Mouse (Mus musculus): ENCODE data around the gene Crebrf. TPM values are rescaled to one million over a fixed set of nuclear protein-coding genes. Genes with fewer than 3 reads are reported as not detected.

Gene Crebrf
- polyA plus RNA-seq, 1 experiment from 2014 or later, result 6.5 TPM

DNA sequence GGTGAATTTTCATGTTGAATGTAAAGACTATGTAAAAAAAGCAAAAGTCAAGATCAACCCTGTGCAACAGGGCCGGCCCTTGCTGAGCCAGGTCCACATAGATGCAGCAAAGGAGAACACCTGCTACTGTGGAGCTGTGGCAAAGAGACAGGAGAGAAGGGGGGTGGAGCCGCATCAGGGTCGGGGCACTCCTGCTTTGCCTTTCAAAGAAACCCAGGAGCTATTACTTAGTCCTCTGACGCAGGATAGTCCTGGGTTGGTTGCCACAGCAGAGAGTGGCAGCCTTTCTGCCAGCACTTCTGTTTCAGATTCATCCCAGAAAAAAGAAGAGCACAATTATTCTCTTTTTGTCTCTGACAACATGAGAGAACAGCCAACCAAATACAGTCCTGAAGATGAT is 27.1 kb downstream of the Crebrf start:
- H3K27me3 ChIP-seq, result no peaks in the 10 kb centered on the region
- WGBS, result 66% methylated on average over 4 of the region's 4 CpGs
- no peaks in the 10 kb centered on the region for H3K4me1 ChIP-seq (replicated peaks)
- H3K4me2 ChIP-seq, result no peak overlapping the region
- no peak overlapping the region for H3K27ac ChIP-seq
- no peaks in the 10 kb centered on the region for H3K9me3 ChIP-seq (replicated peaks)
- peaks cover 5% of the 10 kb centered on the region; the same call in 1 of the 2 replicates for H3K36me3 ChIP-seq
- no peak overlapping the region for H3K9ac ChIP-seq
- H3K4me3 ChIP-seq, result no peak overlapping the region
- no peak for ATAC-seq (replicated peaks; ENCODE audit: insufficient number of reproducible peaks, insufficient read depth, low FRiP score, low read depth)

DNA sequence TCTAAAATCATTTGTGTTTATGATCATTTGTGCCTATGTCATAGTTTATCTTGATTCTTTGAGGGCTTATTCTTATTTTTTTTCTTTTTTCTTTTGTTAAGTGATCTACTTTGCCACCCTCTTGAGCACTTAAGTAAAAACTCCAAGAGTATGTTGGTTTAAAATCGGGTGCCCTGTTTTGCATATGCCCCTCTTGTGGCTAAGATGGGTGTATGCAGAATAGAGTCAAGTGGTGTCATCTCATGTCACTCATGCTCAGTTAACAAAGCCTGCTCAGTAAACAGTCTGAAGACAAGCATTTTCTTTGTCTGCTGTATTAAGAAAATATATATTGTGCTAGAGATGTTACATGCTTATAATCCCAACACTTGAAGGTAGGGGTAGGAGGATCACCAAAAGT is 27.8 kb downstream of the Crebrf start:
- Histone ChIP-seq H3K9me3 (replicated peaks) (no peaks in the 10 kb centered on the region), H3K4me3 (no peak overlapping the region), H3K27ac (no peak overlapping the region), H3K27me3 (no peaks in the 10 kb centered on the region), H3K4me2 (no peak overlapping the region), H3K36me3 (peaks cover 5% of the 10 kb centered on the region; the same call in 1 of the 2 replicates), H3K9ac (no peak overlapping the region), H3K4me1 (replicated peaks) (no peaks in the 10 kb centered on the region)
- ATAC-seq (replicated peaks; ENCODE audit: insufficient number of reproducible peaks, insufficient read depth, low FRiP score, low read depth), result no peak
- WGBS, result 41% methylated on average over 1 of the region's 1 CpGs

DNA sequence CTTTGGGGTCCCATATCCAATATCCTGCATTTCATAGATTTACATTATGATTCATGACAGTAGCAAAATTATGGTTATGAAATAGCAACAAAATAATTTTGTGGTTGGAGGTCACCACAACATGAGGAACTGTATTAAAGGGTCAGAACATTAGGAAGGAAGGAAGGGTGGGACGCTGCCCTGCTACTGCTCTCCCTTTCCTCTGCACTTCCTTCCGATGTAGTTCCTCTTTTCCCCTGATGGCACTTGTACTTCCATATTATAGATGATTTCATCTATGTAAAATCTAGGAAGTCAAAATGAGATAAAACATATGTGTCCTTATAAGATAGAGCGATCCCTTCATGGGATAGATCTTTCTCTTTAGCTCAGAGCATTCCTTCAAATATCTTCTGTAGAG is 34.5 kb downstream of the Crebrf start:
- Histone ChIP-seq H3K9me3 (replicated peaks) (no peaks in the 10 kb centered on the region), H3K27me3 (no peaks in the 10 kb centered on the region), H3K27ac (no peak overlapping the region), H3K4me1 (replicated peaks) (no peaks in the 10 kb centered on the region), H3K4me3 (no peak overlapping the region), H3K36me3 (no peaks in the 10 kb centered on the region; the same call in 1 of the 2 replicates), H3K9ac (no peak overlapping the region), H3K4me2 (no peak overlapping the region)
- ATAC-seq (replicated peaks; ENCODE audit: insufficient number of reproducible peaks, insufficient read depth, low FRiP score, low read depth), result no peak
- WGBS, result 83% methylated on average over 3 of the region's 3 CpGs

DNA sequence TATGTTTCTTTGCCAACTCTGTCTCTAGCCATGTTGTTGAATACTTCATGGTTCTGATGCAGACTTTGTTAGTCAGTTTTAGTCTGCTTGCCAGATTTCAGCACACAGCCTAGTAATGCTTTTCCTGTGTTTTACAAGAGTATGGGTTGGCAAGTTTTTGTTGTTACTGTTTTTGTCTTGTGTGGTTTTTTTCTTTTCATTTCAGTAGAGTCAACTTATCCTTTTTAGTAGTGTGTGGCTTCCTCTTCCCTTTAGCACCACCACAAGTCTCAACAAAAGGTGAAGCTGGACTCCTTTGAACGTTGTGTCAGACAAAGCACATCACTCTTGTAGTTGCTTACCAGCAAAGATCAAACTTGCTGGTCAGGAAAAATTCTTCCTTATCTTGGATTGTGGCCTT is 36.8 kb downstream of the Crebrf start:
- WGBS, result 61% methylated on average over 1 of the region's 1 CpGs

DNA sequence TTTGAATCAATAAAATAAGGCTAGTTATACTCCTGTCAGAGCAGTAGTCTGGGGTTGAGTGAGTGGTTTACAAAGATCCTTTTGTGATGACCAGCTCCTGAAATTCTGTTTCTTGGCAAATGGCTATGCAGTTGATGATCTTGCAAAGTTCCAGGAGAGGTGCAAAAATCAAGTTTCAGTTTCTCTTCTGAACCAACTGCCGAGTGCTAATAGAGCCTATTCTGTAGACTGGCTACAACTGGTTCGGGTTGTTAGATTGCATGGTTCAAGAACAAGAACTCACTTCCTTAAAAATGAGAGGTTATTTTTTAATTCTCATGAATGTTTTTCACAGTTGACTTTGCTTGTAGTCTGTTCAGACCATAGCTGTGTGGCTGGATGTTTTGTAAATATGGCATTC is 38.0 kb downstream of the Crebrf start:
- Histone ChIP-seq H3K4me1 (replicated peaks) (no peaks in the 10 kb centered on the region), H3K4me2 (no peak overlapping the region), H3K36me3 (0 out of 2 replicates have a peak, but pooled peaks cover 4% of the 10 kb centered on the region), H3K9ac (no peak overlapping the region), H3K9me3 (replicated peaks) (no peaks in the 10 kb centered on the region), H3K27ac (no peak overlapping the region), H3K27me3 (no peaks in the 10 kb centered on the region), H3K4me3 (no peak overlapping the region)
- no peak for ATAC-seq (replicated peaks; ENCODE audit: insufficient number of reproducible peaks, insufficient read depth, low FRiP score, low read depth)
- 75% methylated on average over 2 of the region's 2 CpGs for WGBS

More for the DNA sequence above, 36.8 kb downstream of the Crebrf start:
- no peak overlapping the region for H3K4me3 ChIP-seq
- H3K9me3 ChIP-seq (replicated peaks), result no peaks in the 10 kb centered on the region
- H3K27ac ChIP-seq, result no peak overlapping the region
- no peak for ATAC-seq (replicated peaks; ENCODE audit: insufficient number of reproducible peaks, insufficient read depth, low FRiP score, low read depth)
- H3K27me3 ChIP-seq, result no peaks in the 10 kb centered on the region
- no peak overlapping the region for H3K4me2 ChIP-seq
- H3K9ac ChIP-seq, result no peak overlapping the region
- no peaks in the 10 kb centered on the region for H3K36me3 ChIP-seq
- no peaks in the 10 kb centered on the region for H3K4me1 ChIP-seq (replicated peaks)

DNA sequence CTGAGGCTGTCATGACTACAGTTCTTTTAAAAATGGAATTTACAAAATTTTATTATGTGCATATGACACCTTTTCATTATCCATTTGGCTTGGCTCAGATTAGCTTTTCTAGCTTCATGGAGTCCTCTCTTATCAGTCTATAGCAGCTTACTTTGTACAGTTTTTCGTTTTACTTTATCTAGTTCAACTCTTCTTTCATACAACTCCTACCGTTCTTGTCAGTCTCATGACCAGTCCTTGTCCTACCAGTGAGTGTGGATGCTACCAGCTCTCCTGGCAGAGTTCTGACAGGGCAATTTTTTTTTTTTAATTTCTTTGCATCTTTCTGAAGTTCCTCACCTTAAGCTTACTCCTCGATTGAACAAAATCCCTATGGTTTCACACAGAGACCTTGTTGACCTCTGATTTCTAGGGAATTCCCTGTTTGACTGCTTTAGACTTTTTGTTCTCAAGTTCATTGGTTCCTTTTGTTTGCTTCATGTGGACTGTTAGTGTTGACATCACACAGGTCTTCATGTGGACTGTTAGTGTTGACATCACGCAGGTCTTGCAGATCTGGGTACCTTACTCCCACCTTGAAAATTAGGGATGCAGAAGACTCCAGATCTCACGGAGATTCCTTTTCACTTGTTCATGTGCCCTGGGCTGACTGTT is 51.8 kb downstream of the Crebrf start:
- peaks cover 15% of the 10 kb centered on the region; the same call in 1 of the 2 replicates for H3K36me3 ChIP-seq
- no peak overlapping the region for H3K27ac ChIP-seq
- 79% methylated on average over 5 of the region's 5 CpGs for WGBS
- H3K9me3 ChIP-seq (replicated peaks), result no peaks in the 10 kb centered on the region
- no peak overlapping the region for H3K4me2 ChIP-seq
- no peaks in the 10 kb centered on the region for H3K4me1 ChIP-seq (replicated peaks)
- no peak overlapping the region for H3K9ac ChIP-seq
- no peak overlapping the region for H3K4me3 ChIP-seq
- H3K27me3 ChIP-seq, result no peaks in the 10 kb centered on the region
- ATAC-seq (replicated peaks; ENCODE audit: insufficient number of reproducible peaks, insufficient read depth, low FRiP score, low read depth), result no peak

DNA sequence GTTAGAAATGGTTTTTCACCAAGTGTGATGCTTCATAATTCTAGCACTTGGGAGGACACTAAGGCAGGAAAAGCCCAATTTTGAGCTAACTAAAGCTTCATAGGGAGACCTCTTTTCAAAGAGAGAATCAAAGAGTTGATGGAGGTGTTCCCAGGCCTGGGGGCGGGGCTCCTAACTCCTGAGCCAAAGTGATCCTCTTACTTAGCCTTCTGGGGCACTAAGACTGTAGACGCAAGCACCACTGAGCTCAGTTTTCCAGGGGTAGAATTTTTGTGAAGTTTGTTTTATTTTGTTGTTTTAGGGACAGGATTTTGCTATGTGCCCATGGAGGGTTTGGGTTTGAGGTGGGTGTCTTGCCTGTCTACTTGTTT is 52.3 kb downstream of the Crebrf start:
- no peaks in the 10 kb centered on the region for H3K4me1 ChIP-seq (replicated peaks)
- ATAC-seq (replicated peaks; ENCODE audit: insufficient number of reproducible peaks, insufficient read depth, low FRiP score, low read depth), result no peak
- H3K27ac ChIP-seq, result no peak overlapping the region
- H3K4me3 ChIP-seq, result no peak overlapping the region
- H3K9me3 ChIP-seq (replicated peaks), result no peaks in the 10 kb centered on the region
- H3K4me2 ChIP-seq, result no peak overlapping the region
- 78% methylated on average over 2 of the region's 2 CpGs for WGBS
- peaks cover 12% of the 10 kb centered on the region; the same call in 1 of the 2 replicates for H3K36me3 ChIP-seq
- H3K9ac ChIP-seq, result no peak overlapping the region
- H3K27me3 ChIP-seq, result no peaks in the 10 kb centered on the region

DNA sequence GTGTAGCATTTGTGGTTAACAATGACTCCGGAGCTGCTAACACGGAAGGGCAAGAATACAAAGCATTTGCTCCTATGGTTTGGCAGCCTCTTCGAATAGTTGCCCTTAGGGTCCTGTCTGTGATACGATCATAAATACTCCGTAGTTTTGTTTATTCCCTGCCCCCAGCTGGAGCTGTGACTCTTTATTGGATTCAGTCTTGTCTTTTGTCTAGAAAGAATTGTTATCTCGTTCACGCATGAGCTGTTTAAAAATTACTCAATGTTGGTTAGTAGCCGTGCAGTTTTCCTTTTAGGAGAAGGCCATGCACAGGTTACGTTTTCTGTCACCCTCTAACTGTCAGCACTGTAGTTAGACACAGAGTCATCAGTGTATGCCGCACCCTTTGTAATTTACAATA is 60.8 kb downstream of the Crebrf start:
- WGBS, result 66% methylated on average over 10 of the region's 10 CpGs

DNA sequence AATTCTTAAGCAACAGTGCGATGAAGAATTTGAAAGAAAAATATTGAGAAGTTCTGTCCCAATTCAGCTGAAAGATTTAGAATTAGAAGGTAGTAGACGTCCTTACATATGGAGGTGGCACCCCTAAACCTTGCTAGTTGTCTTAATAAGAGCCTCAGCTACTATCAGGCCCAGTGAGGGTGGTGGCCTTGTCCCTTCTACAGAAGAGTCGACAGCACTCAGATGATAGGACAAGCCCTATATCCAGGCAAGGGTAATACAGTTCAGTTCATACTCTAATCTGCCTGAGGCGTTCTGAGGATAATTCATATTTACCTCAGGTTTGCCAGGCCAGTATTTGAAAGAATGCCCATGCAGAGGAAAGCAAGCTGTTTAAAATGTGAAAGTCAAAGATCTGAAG is 62.6 kb downstream of the Crebrf start:
- Histone ChIP-seq H3K4me1 (replicated peaks) (peaks cover 4% of the 10 kb centered on the region), H3K4me3 (no peak overlapping the region), H3K9me3 (replicated peaks) (no peaks in the 10 kb centered on the region), H3K4me2 (no peak overlapping the region), H3K27me3 (no peaks in the 10 kb centered on the region), H3K36me3 (0 out of 2 replicates have a peak, but pooled peaks cover under 1% of the 10 kb centered on the region), H3K27ac (no peak overlapping the region), H3K9ac (no peak overlapping the region)
- ATAC-seq (replicated peaks; ENCODE audit: insufficient number of reproducible peaks, insufficient read depth, low FRiP score, low read depth), result no peak
- 73% methylated on average over 4 of the region's 4 CpGs for WGBS

More for the DNA sequence above, 60.8 kb downstream of the Crebrf start:
- Histone ChIP-seq H3K4me1 (replicated peaks) (no peaks in the 10 kb centered on the region), H3K9ac (no peak overlapping the region), H3K27me3 (no peaks in the 10 kb centered on the region), H3K27ac (no peak overlapping the region), H3K36me3 (no peaks in the 10 kb centered on the region), H3K4me2 (no peak overlapping the region), H3K9me3 (replicated peaks) (no peaks in the 10 kb centered on the region), H3K4me3 (no peak overlapping the region)
- ATAC-seq (replicated peaks; ENCODE audit: insufficient number of reproducible peaks, insufficient read depth, low FRiP score, low read depth), result no peak

DNA sequence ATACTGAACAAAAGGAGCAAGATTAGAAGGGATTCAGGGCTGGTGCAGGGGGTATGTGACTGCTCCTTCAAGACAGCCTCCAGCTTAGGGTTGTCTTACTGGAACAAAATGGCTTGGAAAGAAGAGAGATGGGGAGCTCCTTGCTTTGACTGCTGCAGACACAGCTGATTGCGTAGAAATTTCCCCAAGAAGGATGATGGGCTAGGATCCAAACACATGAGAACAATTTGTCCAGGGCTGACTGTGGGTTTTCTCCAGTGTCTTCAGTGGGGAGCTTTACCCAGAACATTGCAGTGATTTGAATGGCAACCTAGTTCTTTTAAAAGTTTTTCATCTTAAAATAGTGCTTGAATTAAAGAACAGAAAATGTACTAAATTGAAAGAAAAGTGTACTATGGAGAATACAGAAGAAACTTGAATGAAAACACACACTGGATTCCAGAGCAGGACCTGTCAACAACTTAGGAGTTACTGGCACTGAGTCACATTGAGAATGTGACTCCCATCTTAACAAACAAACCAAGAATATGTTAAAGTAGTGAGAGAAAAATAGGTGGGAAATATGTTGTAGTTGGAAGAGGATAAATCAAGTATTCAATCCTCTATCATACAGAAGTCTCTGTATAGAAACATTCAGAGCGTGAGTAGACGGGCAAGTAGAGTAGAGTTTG is 63.1 kb downstream of the Crebrf start:
- Histone ChIP-seq H3K9me3 (replicated peaks) (no peaks in the 10 kb centered on the region), H3K27ac (no peak overlapping the region), H3K9ac (no peak overlapping the region), H3K27me3 (no peaks in the 10 kb centered on the region), H3K36me3 (peaks cover 6% of the 10 kb centered on the region; the same call in 1 of the 2 replicates), H3K4me3 (no peak overlapping the region), H3K4me2 (no peak overlapping the region), H3K4me1 (replicated peaks) (peaks cover 4% of the 10 kb centered on the region)
- WGBS, result 77% methylated on average over 3 of the region's 3 CpGs
- no peak for ATAC-seq (replicated peaks; ENCODE audit: insufficient number of reproducible peaks, insufficient read depth, low FRiP score, low read depth)

DNA sequence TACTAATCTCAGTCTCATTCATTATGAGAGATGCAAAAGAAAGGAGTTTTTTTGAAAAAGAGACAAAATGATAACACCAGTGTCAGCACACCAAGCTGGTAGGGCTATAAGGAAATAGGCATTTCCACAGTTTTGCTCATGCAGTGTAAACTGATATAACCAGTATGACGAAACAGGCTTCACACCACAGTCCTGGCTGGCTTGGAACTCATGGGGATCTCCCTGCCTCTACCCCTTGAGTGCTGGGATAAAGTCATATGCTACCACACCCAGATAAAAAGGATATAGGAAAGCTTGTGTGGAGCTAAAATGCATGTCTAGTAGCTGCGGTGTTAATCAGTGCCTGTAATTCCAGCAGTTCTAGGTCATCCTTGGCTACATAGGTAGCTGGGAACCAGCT is 64.0 kb downstream of the Crebrf start:
- Histone ChIP-seq H3K36me3 (peaks cover 15% of the 10 kb centered on the region), H3K4me2 (no peak overlapping the region), H3K27ac (no peak overlapping the region), H3K9me3 (replicated peaks) (no peaks in the 10 kb centered on the region), H3K4me3 (no peak overlapping the region), H3K9ac (no peak overlapping the region), H3K4me1 (replicated peaks) (peaks cover 4% of the 10 kb centered on the region), H3K27me3 (no peaks in the 10 kb centered on the region)
- no peak for ATAC-seq (replicated peaks; ENCODE audit: insufficient number of reproducible peaks, insufficient read depth, low FRiP score, low read depth)
- WGBS, result 86% methylated on average over 2 of the region's 2 CpGs
